Mouse (Mus musculus) heart, embryonic 12.5 days (tissue): ENCODE measurements around the gene Cd300lg. TPM values are rescaled to one million over a fixed set of nuclear protein-coding genes. Genes with fewer than 3 reads are reported as not detected.
A peak's percentile ranks its signal among the peaks of the same experiment; 100 is the strongest.

Experiments
- ATAC-seq: fragments of 200-750 bp; cut with Nextera tagmentation; 2 replicates; pipeline ENCODE4 v1.8.0; 2017; ENCODE audit warnings: moderate TSS enrichment, moderate library complexity; ENCODE audit not compliant: insufficient number of reproducible peaks, low FRiP score
- H3K27ac ChIP-seq: fragments of 300-500 bp; sonication (generic); 2 replicates; pipeline ENCODE4 v1.5.1; 2016; ENCODE audit warnings: mild to moderate bottlenecking, moderate library complexity; ENCODE audit not compliant: poor library complexity, severe bottlenecking
- H3K27me3 ChIP-seq: fragments of 300-500 bp; sonication (generic); replicated peaks from 2 replicates; pipeline ENCODE4 v1.6.1; 2016; ENCODE audit warnings: mild to moderate bottlenecking, moderate library complexity
- H3K36me3 ChIP-seq: fragments of 300-500 bp; sonication (generic); 2 replicates; pipeline ENCODE4 v1.6.1; 2016; ENCODE audit warnings: mild to moderate bottlenecking, moderate library complexity
- H3K4me1 ChIP-seq: fragments of 300-500 bp; sonication (generic); replicated peaks from 2 replicates; pipeline ENCODE4 v1.6.1; 2016; ENCODE audit warnings: mild to moderate bottlenecking
- H3K4me2 ChIP-seq: fragments of 300-500 bp; sonication (generic); 2 replicates; pipeline ENCODE4 v1.6.1; 2016; ENCODE audit warnings: mild to moderate bottlenecking, moderate library complexity
- H3K4me3 ChIP-seq: fragments of 300-500 bp; sonication (generic); 2 replicates; pipeline ENCODE4 v1.5.1; 2016; ENCODE audit warnings: mild to moderate bottlenecking
- H3K9ac ChIP-seq: fragments of 300-500 bp; sonication (generic); 2 replicates; pipeline ENCODE4 v1.6.1; 2016; ENCODE audit warnings: mild to moderate bottlenecking, moderate library complexity
- H3K9me3 ChIP-seq: fragments of 300-500 bp; sonication (generic); replicated peaks from 2 replicates; pipeline ENCODE4 v1.6.1; 2016; ENCODE audit warnings: mild to moderate bottlenecking, moderate library complexity
- whole genome bisulfite sequencing: fragments of 180-500 bp; shearing (Covaris S2); methylation state at CpG from one replicate; pipeline ENCODE4 v1.1.7; 2016; 5-methylcytosine and 5-hydroxymethylcytosine counted together
- polyA plus RNA-seq: library from polyadenylated mRNA; unstranded; fragments of >200 nt; fragmentation: Nextera tagmentation; extraction: Ambion mirVana; gene quantifications from 2 replicates; pipeline ENCODE4 v1.2.1, GENCODE M21; 2016

Cd300lg gene
- polyA plus RNA-seq, 1 experiment from 2014 or later = 1.6 TPM

- Histone ChIP-seq H3K4me2 (peak overlapping the region; percentile 64), H3K9ac (no peak overlapping the region; the same call in 1 of the 2 replicates), H3K27me3 (peaks cover 33% of the 10 kb centered on the region), H3K9me3 (no peaks in the 10 kb centered on the region), H3K36me3 (no peaks in the 10 kb centered on the region), H3K4me3 (peak overlapping the region; percentile 25), H3K4me1 (peaks cover 21% of the 10 kb centered on the region), H3K27ac (no peak overlapping the region)
- 60% methylated on average over 5 of the region's 5 CpGs for WGBS
- ATAC-seq = no peak
Measured at GRCm38 (mm10) chr11:102096446-102096845, 55.1 kb downstream of the Cd300lg start.

GRCm38 (mm10) chr11:102096887-102097391, 55.6 kb downstream of the Cd300lg start:
- Histone ChIP-seq H3K4me2 (peak overlapping the region; percentile 64), H3K27ac (no peak overlapping the region), H3K4me1 (peaks cover 22% of the 10 kb centered on the region), H3K27me3 (peaks cover 36% of the 10 kb centered on the region), H3K36me3 (no peaks in the 10 kb centered on the region), H3K9ac (peak overlapping the region; percentile 52), H3K9me3 (no peaks in the 10 kb centered on the region), H3K4me3 (peak overlapping the region; percentile 25)
- 5% methylated on average over 17 of the region's 18 CpGs for WGBS
- peak; percentile 92 for ATAC-seq

GRCm38 (mm10) chr11:102101219-102101618, 59.9 kb downstream of the Cd300lg start, which contains the start of gene Ppy:
Gene Ppy, minus strand, starts transcription at chr11:102101319.
- no peaks in the 10 kb centered on the region for H3K9me3 ChIP-seq
- no peaks in the 10 kb centered on the region for H3K36me3 ChIP-seq
- H3K4me3 ChIP-seq = no peak within 1 kb of the TSS
- WGBS = 67% methylated on average over 4 of the region's 4 CpGs
- H3K27ac ChIP-seq = no peak within 1 kb of the TSS
- peak within 1 kb of the TSS; percentile 29; the same call in 1 of the 2 replicates for H3K9ac ChIP-seq
- peaks cover 18% of the 10 kb centered on the region for H3K4me1 ChIP-seq
- peaks cover 70% of the 10 kb centered on the region for H3K27me3 ChIP-seq
- no peak for ATAC-seq
- peak within 1 kb of the TSS; percentile 39; the same call in 1 of the 2 replicates for H3K4me2 ChIP-seq

GRCm38 (mm10) chr11:102102485-102103258, 61.4 kb downstream of the Cd300lg start:
- Histone ChIP-seq H3K9ac (peak overlapping the region; percentile 29; the same call in 1 of the 2 replicates), H3K36me3 (no peaks in the 10 kb centered on the region), H3K27me3 (peaks cover 85% of the 10 kb centered on the region), H3K4me1 (peaks cover 17% of the 10 kb centered on the region), H3K9me3 (no peaks in the 10 kb centered on the region), H3K27ac (no peak overlapping the region), H3K4me3 (no peak overlapping the region), H3K4me2 (peak overlapping the region; percentile 39; the same call in 1 of the 2 replicates)
- ATAC-seq = no peak
- 11% methylated on average over 17 of the region's 17 CpGs for WGBS

Other genes with a start within 250 kb of the Cd300lg start
- gene Meox1, start 147.1 kb upstream of the Cd300lg start, polyA plus RNA-seq = 22.7 and 24.1 TPM in 2 replicates
- gene Sost, start 74.5 kb upstream of the Cd300lg start, polyA plus RNA-seq = 0.77 and 1.6 TPM in 2 replicates
- not detected in 2 replicates for gene Cfap97d1, start 57.2 kb upstream of the Cd300lg start, polyA plus RNA-seq
- 53.7 and 54.9 TPM in 2 replicates for gene Dusp3, start 54.5 kb upstream of the Cd300lg start, polyA plus RNA-seq
- 4.1 and 4.5 TPM in 2 replicates for gene Mpp3, start 13.0 kb upstream of the Cd300lg start, polyA plus RNA-seq
- gene Mpp2, start 47.0 kb downstream of the Cd300lg start, polyA plus RNA-seq = 15.4 and 17.8 TPM in 2 replicates
- gene Ppy, start 59.8 kb downstream of the Cd300lg start, polyA plus RNA-seq = not detected in 2 replicates
- gene Pyy, start 66.3 kb downstream of the Cd300lg start, polyA plus RNA-seq = not detected in 2 replicates
- gene Nags, start 104.0 kb downstream of the Cd300lg start, polyA plus RNA-seq = 0.11 TPM in 1 of 2 replicates, not detected in the other
- gene Tmem101, start 114.9 kb downstream of the Cd300lg start, polyA plus RNA-seq = 36.8 and 37.6 TPM in 2 replicates
- gene Lsm12, start 143.8 kb downstream of the Cd300lg start, polyA plus RNA-seq = 90.9 and 94.3 TPM in 2 replicates
- gene G6pc3, start 148.1 kb downstream of the Cd300lg start, polyA plus RNA-seq = 27.1 and 28.0 TPM in 2 replicates
- gene Hdac5, start 188.7 kb downstream of the Cd300lg start, polyA plus RNA-seq = 92.2 and 95.9 TPM in 2 replicates
- 14.0 and 14.3 TPM in 2 replicates for gene BC030867, start 207.4 kb downstream of the Cd300lg start, polyA plus RNA-seq
- gene Asb16, start 227.2 kb downstream of the Cd300lg start, polyA plus RNA-seq = 0.06 and 0.13 TPM in 2 replicates
- 35.7 and 38.9 TPM in 2 replicates for gene Tmub2, start 243.4 kb downstream of the Cd300lg start, polyA plus RNA-seq